Mouse (Mus musculus): Measurements from ENCODE around the gene Ttc28. TPM values are rescaled to one million over a fixed set of nuclear protein-coding genes. Genes with fewer than 3 reads are reported as not detected.
A peak's percentile ranks its signal among the peaks of the same experiment; 100 is the strongest.

Gene Ttc28
- polyA plus RNA-seq, 1 experiment from 2014 or later = 3.5 TPM

- no peak overlapping the region for H3K4me3 ChIP-seq (ENCODE audit: low read depth, low read length)
- ATAC-seq (ENCODE audit: low FRiP score, low TSS enrichment) = peak; percentile 42; the same call in 1 of the 2 replicates
- H3K4me2 ChIP-seq (replicated peaks; ENCODE audit: low read depth) = no peak overlapping the region
- TF ChIP-seq CTCF (IDR thresholded peaks at IDR 0.05; ENCODE audit: low read depth) (no peak), EP300 (optimal IDR thresholded peaks at IDR 0.05) (no peak)
- H3K9me3 ChIP-seq (ENCODE audit: control insufficient read depth, low read length) = no peaks in the 10 kb centered on the region
- H3K36me3 ChIP-seq (ENCODE audit: control insufficient read depth, insufficient read depth, low read length) = no peaks in the 10 kb centered on the region
- 58% methylated on average over 7 of the region's 7 CpGs for WGBS
- H3K4me1 ChIP-seq (replicated peaks; ENCODE audit: control insufficient read depth, insufficient read depth) = peaks cover 4% of the 10 kb centered on the region
- no peak overlapping the region for H3K9ac ChIP-seq (ENCODE audit: low read length)
- 0 out of 2 replicates have a peak overlapping the region, but pooled peaks have one; percentile 5 for H3K27ac ChIP-seq (replicated peaks)
- no peak for DNase-seq (ENCODE audit: low spot score)
- H3K27me3 ChIP-seq (ENCODE audit: control insufficient read depth, insufficient read depth, low read length) = no peaks in the 10 kb centered on the region
Measured at GRCm38 (mm10) chr5:111138927-111139565, 259.4 kb downstream of the Ttc28 start.

GRCm38 (mm10) chr5:111139622-111140021, 260.0 kb downstream of the Ttc28 start:
- no peak overlapping the region; the same call in 1 of the 2 replicates for H3K27ac ChIP-seq (replicated peaks)
- ATAC-seq (ENCODE audit: low FRiP score, low TSS enrichment) (no peak), DNase-seq (ENCODE audit: low spot score) (no peak)
- H3K4me2 ChIP-seq (replicated peaks; ENCODE audit: low read depth) = no peak overlapping the region
- H3K4me1 ChIP-seq (replicated peaks; ENCODE audit: control insufficient read depth, insufficient read depth) = peaks cover 4% of the 10 kb centered on the region
- no peak overlapping the region for H3K4me3 ChIP-seq (ENCODE audit: low read depth, low read length)
- H3K9me3 ChIP-seq (ENCODE audit: control insufficient read depth, low read length) = no peaks in the 10 kb centered on the region
- H3K27me3 ChIP-seq (ENCODE audit: control insufficient read depth, insufficient read depth, low read length) = no peaks in the 10 kb centered on the region
- 60% methylated on average over 14 of the region's 14 CpGs for WGBS
- H3K36me3 ChIP-seq (ENCODE audit: control insufficient read depth, insufficient read depth, low read length) = no peaks in the 10 kb centered on the region
- H3K9ac ChIP-seq (ENCODE audit: low read length) = no peak overlapping the region
- TF ChIP-seq EP300 (optimal IDR thresholded peaks at IDR 0.05) (no peak), CTCF (IDR thresholded peaks at IDR 0.05; ENCODE audit: low read depth) (no peak)

- no peak for ATAC-seq (ENCODE audit: low FRiP score, low TSS enrichment)
- Histone ChIP-seq H3K9ac (ENCODE audit: low read length) (no peak overlapping the region), H3K27me3 (ENCODE audit: control insufficient read depth, insufficient read depth, low read length) (no peaks in the 10 kb centered on the region), H3K36me3 (ENCODE audit: control insufficient read depth, insufficient read depth, low read length) (no peaks in the 10 kb centered on the region), H3K4me2 (replicated peaks; ENCODE audit: low read depth) (no peak overlapping the region), H3K4me3 (ENCODE audit: low read depth, low read length) (no peak overlapping the region), H3K4me1 (replicated peaks; ENCODE audit: control insufficient read depth, insufficient read depth) (peaks cover 4% of the 10 kb centered on the region), H3K27ac (replicated peaks) (no peak overlapping the region), H3K9me3 (ENCODE audit: control insufficient read depth, low read length) (no peaks in the 10 kb centered on the region)
- DNase-seq (ENCODE audit: low spot score) = no peak
- WGBS = 76% methylated on average over 20 of the region's 20 CpGs
- TF ChIP-seq EP300 (optimal IDR thresholded peaks at IDR 0.05) = no peak
- no peak for TF ChIP-seq CTCF (IDR thresholded peaks at IDR 0.05; ENCODE audit: low read depth)
Measured at GRCm38 (mm10) chr5:111141139-111141885, 261.7 kb downstream of the Ttc28 start.

- Histone ChIP-seq H3K4me2 (replicated peaks; ENCODE audit: low read depth) (no peak overlapping the region), H3K4me3 (ENCODE audit: low read depth, low read length) (no peak overlapping the region), H3K9me3 (ENCODE audit: control insufficient read depth, low read length) (no peaks in the 10 kb centered on the region), H3K9ac (ENCODE audit: low read length) (no peak overlapping the region), H3K36me3 (ENCODE audit: control insufficient read depth, insufficient read depth, low read length) (no peaks in the 10 kb centered on the region), H3K4me1 (replicated peaks; ENCODE audit: control insufficient read depth, insufficient read depth) (peaks cover 4% of the 10 kb centered on the region), H3K27ac (replicated peaks) (no peak overlapping the region), H3K27me3 (ENCODE audit: control insufficient read depth, insufficient read depth, low read length) (no peaks in the 10 kb centered on the region)
- TF ChIP-seq EP300 (optimal IDR thresholded peaks at IDR 0.05) (no peak), CTCF (IDR thresholded peaks at IDR 0.05; ENCODE audit: low read depth) (no peak)
- no peak for ATAC-seq (ENCODE audit: low FRiP score, low TSS enrichment)
- no peak for DNase-seq (ENCODE audit: low spot score)
- 81% methylated on average over 4 of the region's 4 CpGs for WGBS
Measured at GRCm38 (mm10) chr5:111142837-111143236, 263.2 kb downstream of the Ttc28 start.

GRCm38 (mm10) chr5:111144411-111144810, 264.8 kb downstream of the Ttc28 start:
- Histone ChIP-seq H3K36me3 (ENCODE audit: control insufficient read depth, insufficient read depth, low read length) (no peaks in the 10 kb centered on the region), H3K27ac (replicated peaks) (no peak overlapping the region), H3K9me3 (ENCODE audit: control insufficient read depth, low read length) (no peaks in the 10 kb centered on the region), H3K9ac (ENCODE audit: low read length) (no peak overlapping the region), H3K4me3 (ENCODE audit: low read depth, low read length) (no peak overlapping the region), H3K4me1 (replicated peaks; ENCODE audit: control insufficient read depth, insufficient read depth) (no peaks in the 10 kb centered on the region), H3K4me2 (replicated peaks; ENCODE audit: low read depth) (no peak overlapping the region), H3K27me3 (ENCODE audit: control insufficient read depth, insufficient read depth, low read length) (no peaks in the 10 kb centered on the region)
- TF ChIP-seq EP300 (optimal IDR thresholded peaks at IDR 0.05) (no peak), CTCF (IDR thresholded peaks at IDR 0.05; ENCODE audit: low read depth) (no peak)
- DNase-seq (ENCODE audit: low spot score) (no peak), ATAC-seq (ENCODE audit: low FRiP score, low TSS enrichment) (no peak)
- WGBS = 88% methylated on average over 7 of the region's 7 CpGs

- Histone ChIP-seq H3K4me3 (ENCODE audit: low read depth, low read length) (no peak overlapping the region), H3K9me3 (ENCODE audit: control insufficient read depth, low read length) (no peaks in the 10 kb centered on the region), H3K27ac (replicated peaks) (no peak overlapping the region), H3K4me1 (replicated peaks; ENCODE audit: control insufficient read depth, insufficient read depth) (no peaks in the 10 kb centered on the region), H3K36me3 (ENCODE audit: control insufficient read depth, insufficient read depth, low read length) (no peaks in the 10 kb centered on the region), H3K27me3 (ENCODE audit: control insufficient read depth, insufficient read depth, low read length) (no peaks in the 10 kb centered on the region), H3K4me2 (replicated peaks; ENCODE audit: low read depth) (no peak overlapping the region), H3K9ac (ENCODE audit: low read length) (no peak overlapping the region)
- WGBS = 96% methylated on average over 14 of the region's 14 CpGs
- DNase-seq (ENCODE audit: low spot score) = no peak
- TF ChIP-seq CTCF (IDR thresholded peaks at IDR 0.05; ENCODE audit: low read depth) (no peak), EP300 (optimal IDR thresholded peaks at IDR 0.05) (no peak)
- ATAC-seq (ENCODE audit: low FRiP score, low TSS enrichment) = no peak
Measured at GRCm38 (mm10) chr5:111150581-111150980, 271.0 kb downstream of the Ttc28 start.

All from stomach, postnatal 0 days (tissue).